Mouse (Mus musculus): ENCODE measurements at regions not wholly inside any gene's neighbourhood (a gene's known extent, or its start where the extent isn't known, plus 50 kb on each side); places are given as distances from the start of the nearest gene placed in this dataset.

GRCm38 (mm10) chr12:68242683-68243082 lies 916.3 kb downstream of the Rps29 start:
- Histone ChIP-seq H3K4me3 (no peak overlapping the region), H3K27me3 (no peaks in the 10 kb centered on the region), H3K9me3 (no peaks in the 10 kb centered on the region), H3K9ac (replicated peaks) (no peak overlapping the region), H3K27ac (replicated peaks) (no peak overlapping the region), H3K4me2 (replicated peaks) (no peak overlapping the region), H3K4me1 (peaks cover 8% of the 10 kb centered on the region; the same call in 1 of the 2 replicates), H3K36me3 (no peaks in the 10 kb centered on the region)
- WGBS: 36% methylated on average over 2 of the region's 2 CpGs
- peak; percentile 78 for ATAC-seq (ENCODE audit: low FRiP score, low read depth)

GRCm38 (mm10) chr12:68231803-68232202 lies 927.2 kb downstream of the Rps29 start:
- ATAC-seq (ENCODE audit: low FRiP score, low read depth): no peak

GRCm38 (mm10) chr12:68217091-68217490 lies 941.9 kb downstream of the Rps29 start:
- 65% methylated on average over 4 of the region's 4 CpGs for WGBS
- no peak overlapping the region for H3K4me3 ChIP-seq
- no peak overlapping the region for H3K4me2 ChIP-seq (replicated peaks)
- no peak for ATAC-seq (ENCODE audit: low FRiP score, low read depth)
- H3K4me1 ChIP-seq: no peaks in the 10 kb centered on the region
- no peak overlapping the region for H3K9ac ChIP-seq (replicated peaks)
- no peaks in the 10 kb centered on the region for H3K27me3 ChIP-seq
- no peaks in the 10 kb centered on the region for H3K36me3 ChIP-seq
- no peak overlapping the region for H3K27ac ChIP-seq (replicated peaks)
- no peaks in the 10 kb centered on the region for H3K9me3 ChIP-seq

More at GRCm38 (mm10) chr12:68231803-68232202, 927.2 kb downstream of the Rps29 start:
- WGBS: 92% methylated on average over 3 of the region's 3 CpGs
- Histone ChIP-seq H3K27ac (replicated peaks) (no peak overlapping the region), H3K27me3 (no peaks in the 10 kb centered on the region), H3K4me3 (no peak overlapping the region), H3K4me1 (no peaks in the 10 kb centered on the region), H3K9ac (replicated peaks) (no peak overlapping the region), H3K36me3 (no peaks in the 10 kb centered on the region), H3K9me3 (no peaks in the 10 kb centered on the region), H3K4me2 (replicated peaks) (no peak overlapping the region)

GRCm38 (mm10) chr12:68208302-68208701 lies 950.7 kb downstream of the Rps29 start:
- Histone ChIP-seq H3K9me3 (no peaks in the 10 kb centered on the region), H3K4me3 (no peak overlapping the region), H3K9ac (replicated peaks) (no peak overlapping the region), H3K27ac (replicated peaks) (no peak overlapping the region), H3K4me1 (peaks cover 3% of the 10 kb centered on the region; the same call in 1 of the 2 replicates), H3K27me3 (no peaks in the 10 kb centered on the region), H3K4me2 (replicated peaks) (no peak overlapping the region), H3K36me3 (no peaks in the 10 kb centered on the region)
- 93% methylated on average over 10 of the region's 10 CpGs for WGBS
- ATAC-seq (ENCODE audit: low FRiP score, low read depth): no peak

- 90% methylated on average over 1 of the region's 1 CpGs for WGBS
- Histone ChIP-seq H3K4me1 (no peaks in the 10 kb centered on the region), H3K27me3 (no peaks in the 10 kb centered on the region), H3K9ac (replicated peaks) (no peak overlapping the region), H3K9me3 (no peaks in the 10 kb centered on the region), H3K27ac (replicated peaks) (no peak overlapping the region), H3K4me2 (replicated peaks) (no peak overlapping the region), H3K4me3 (no peak overlapping the region), H3K36me3 (no peaks in the 10 kb centered on the region)
- ATAC-seq (ENCODE audit: low FRiP score, low read depth): no peak
Observed at GRCm38 (mm10) chr12:68183858-68184257, 961.5 kb upstream of the Mdga2 start.

GRCm38 (mm10) chr12:68161317-68161716 lies 939.0 kb upstream of the Mdga2 start:
- no peaks in the 10 kb centered on the region for H3K9me3 ChIP-seq
- no peaks in the 10 kb centered on the region for H3K36me3 ChIP-seq
- no peak for ATAC-seq (ENCODE audit: low FRiP score, low read depth)
- no peaks in the 10 kb centered on the region for H3K4me1 ChIP-seq
- H3K27me3 ChIP-seq: no peaks in the 10 kb centered on the region
- no peak overlapping the region for H3K27ac ChIP-seq (replicated peaks)
- WGBS: 89% methylated on average over 2 of the region's 2 CpGs
- no peak overlapping the region for H3K9ac ChIP-seq (replicated peaks)
- no peak overlapping the region for H3K4me2 ChIP-seq (replicated peaks)
- no peak overlapping the region for H3K4me3 ChIP-seq

- no peak for ATAC-seq (ENCODE audit: low FRiP score, low read depth)
- 52% methylated on average over 4 of the region's 4 CpGs for WGBS
- Histone ChIP-seq H3K27ac (replicated peaks) (no peak overlapping the region), H3K9me3 (no peaks in the 10 kb centered on the region), H3K4me3 (no peak overlapping the region), H3K4me1 (no peaks in the 10 kb centered on the region), H3K27me3 (no peaks in the 10 kb centered on the region), H3K36me3 (no peaks in the 10 kb centered on the region), H3K4me2 (replicated peaks) (no peak overlapping the region), H3K9ac (replicated peaks) (no peak overlapping the region)
Observed at GRCm38 (mm10) chr12:68148066-68148465, 925.7 kb upstream of the Mdga2 start.

GRCm38 (mm10) chr12:68139831-68140230 lies 917.5 kb upstream of the Mdga2 start:
- H3K4me3 ChIP-seq: no peak overlapping the region
- no peak overlapping the region for H3K4me2 ChIP-seq (replicated peaks)
- H3K9me3 ChIP-seq: no peaks in the 10 kb centered on the region
- H3K4me1 ChIP-seq: no peaks in the 10 kb centered on the region
- no peak overlapping the region for H3K27ac ChIP-seq (replicated peaks)
- no peak for ATAC-seq (ENCODE audit: low FRiP score, low read depth)
- WGBS: 85% methylated on average over 6 of the region's 6 CpGs
- no peak overlapping the region for H3K9ac ChIP-seq (replicated peaks)
- no peaks in the 10 kb centered on the region for H3K27me3 ChIP-seq
- H3K36me3 ChIP-seq: no peaks in the 10 kb centered on the region

- H3K4me1 ChIP-seq: no peaks in the 10 kb centered on the region
- H3K36me3 ChIP-seq: no peaks in the 10 kb centered on the region
- no peak overlapping the region for H3K9ac ChIP-seq (replicated peaks)
- no peak overlapping the region for H3K4me3 ChIP-seq
- H3K9me3 ChIP-seq: no peaks in the 10 kb centered on the region
- no peak overlapping the region for H3K27ac ChIP-seq (replicated peaks)
- H3K4me2 ChIP-seq (replicated peaks): no peak overlapping the region
- H3K27me3 ChIP-seq: no peaks in the 10 kb centered on the region
- ATAC-seq (ENCODE audit: low FRiP score, low read depth): no peak
Observed at GRCm38 (mm10) chr12:68131776-68132175, 909.4 kb upstream of the Mdga2 start.

GRCm38 (mm10) chr12:68115762-68116161 lies 893.4 kb upstream of the Mdga2 start:
- Histone ChIP-seq H3K9me3 (no peaks in the 10 kb centered on the region), H3K27me3 (no peaks in the 10 kb centered on the region), H3K9ac (replicated peaks) (no peak overlapping the region), H3K4me2 (replicated peaks) (no peak overlapping the region), H3K4me3 (no peak overlapping the region), H3K4me1 (no peaks in the 10 kb centered on the region), H3K36me3 (no peaks in the 10 kb centered on the region), H3K27ac (replicated peaks) (no peak overlapping the region)
- ATAC-seq (ENCODE audit: low FRiP score, low read depth): no peak
- WGBS: 83% methylated on average over 1 of the region's 1 CpGs
